Mouse (Mus musculus) embryonic fibroblast, embryonic 13.5 days (primary cell): Measurements from ENCODE around the gene 2210407C18Rik. TPM values are rescaled to one million over a fixed set of nuclear protein-coding genes. Genes with fewer than 3 reads are reported as not detected.
A peak's percentile ranks its signal among the peaks of the same experiment; 100 is the strongest.

Source experiments
- H3K27ac ChIP-seq: 2 replicates; pipeline ENCODE4 v1.5.1; 2012; ENCODE audit warnings: low read length, control low read depth, inconsistent platforms; ENCODE audit not compliant: insufficient read depth
- H3K4me1 ChIP-seq: 2 replicates; pipeline ENCODE4 v1.6.1; 2011; ENCODE audit warnings: low read length; ENCODE audit not compliant: control insufficient read depth, insufficient read depth
- H3K4me3 ChIP-seq: 2 replicates; pipeline ENCODE4 v1.5.1; 2011; ENCODE audit warnings: mild to moderate bottlenecking, control low read depth, low read length; ENCODE audit not compliant: insufficient read depth
- CTCF ChIP-seq: IDR thresholded peaks from 2 replicates; pipeline ENCODE4 v1.5.1; 2011; ENCODE audit warnings: mild to moderate bottlenecking, control low read depth, low read length, moderate library complexity, borderline replicate concordance; ENCODE audit not compliant: insufficient read depth
- POLR2A ChIP-seq: IDR thresholded peaks from 2 replicates; pipeline ENCODE4 v1.6.1; 2011; ENCODE audit warnings: low read depth, mild to moderate bottlenecking, control low read depth, low read length, moderate library complexity
- polyA plus RNA-seq: library from polyadenylated mRNA; stranded (reverse); fragments of >200 nt; gene quantifications from 2 replicates; pipeline ENCODE4 v1.2.4, GENCODE M21; 2011; ENCODE audit warnings: low read depth; ENCODE audit not compliant: missing spikeins, insufficient read length

2210407C18Rik gene
- polyA plus RNA-seq, 1 experiment: not detected

GRCm38 (mm10) chr11:58602062-58602461, 13.8 kb downstream of the 2210407C18Rik start:
- TF ChIP-seq POLR2A (no peak), CTCF (no peak)
- H3K27ac ChIP-seq: no peak overlapping the region
- no peaks in the 10 kb centered on the region for H3K4me1 ChIP-seq
- H3K4me3 ChIP-seq: no peak overlapping the region

- Histone ChIP-seq H3K4me3 (no peak overlapping the region), H3K4me1 (no peaks in the 10 kb centered on the region), H3K27ac (no peak overlapping the region)
- TF ChIP-seq CTCF: no peak
- TF ChIP-seq POLR2A: no peak
Measured at GRCm38 (mm10) chr11:58597837-58598236, 18.0 kb downstream of the 2210407C18Rik start.

- H3K4me3 ChIP-seq: no peak within 1 kb of the TSS
- no peaks in the 10 kb centered on the region for H3K4me1 ChIP-seq
- TF ChIP-seq CTCF (no peak), POLR2A (no peak)
- H3K27ac ChIP-seq: no peak within 1 kb of the TSS
Measured at GRCm38 (mm10) chr11:58594814-58595213, 21.1 kb downstream of the 2210407C18Rik start, which contains the start of gene Olfr324. TSS of gene Olfr324 (plus strand) at chr11:58595114.

GRCm38 (mm10) chr11:58588620-58589250, 27.1 kb downstream of the 2210407C18Rik start:
- Histone ChIP-seq H3K4me1 (no peaks in the 10 kb centered on the region), H3K27ac (no peak overlapping the region), H3K4me3 (no peak overlapping the region)
- no peak for TF ChIP-seq POLR2A
- no peak for TF ChIP-seq CTCF

GRCm38 (mm10) chr11:58587898-58588348, 28.0 kb downstream of the 2210407C18Rik start:
- TF ChIP-seq POLR2A: no peak
- TF ChIP-seq CTCF: 0 out of 2 replicates have a peak, but pooled peaks have one; percentile 9
- H3K4me1 ChIP-seq: no peaks in the 10 kb centered on the region
- H3K27ac ChIP-seq: no peak overlapping the region
- H3K4me3 ChIP-seq: no peak overlapping the region

- Histone ChIP-seq H3K4me1 (no peaks in the 10 kb centered on the region), H3K4me3 (no peak overlapping the region), H3K27ac (no peak overlapping the region)
- TF ChIP-seq CTCF (no peak), POLR2A (no peak)
Measured at GRCm38 (mm10) chr11:58578636-58579035, 37.2 kb downstream of the 2210407C18Rik start.

- H3K4me3 ChIP-seq: no peak within 1 kb of the TSS
- H3K4me1 ChIP-seq: no peaks in the 10 kb centered on the region
- no peak within 1 kb of the TSS for H3K27ac ChIP-seq
- TF ChIP-seq POLR2A: no peak
- TF ChIP-seq CTCF: no peak
Measured at GRCm38 (mm10) chr11:58577430-58577829, 38.4 kb downstream of the 2210407C18Rik start, which contains the start of gene Olfr325. TSS of gene Olfr325 (plus strand) at chr11:58577730.

GRCm38 (mm10) chr11:58570405-58570804, 45.5 kb downstream of the 2210407C18Rik start, which contains the start of gene Olfr224:
TSS of gene Olfr224 (minus strand) at chr11:58570553.
- Histone ChIP-seq H3K27ac (no peak within 1 kb of the TSS), H3K4me3 (no peak within 1 kb of the TSS), H3K4me1 (no peaks in the 10 kb centered on the region)
- TF ChIP-seq CTCF (no peak), POLR2A (no peak)

Other genes with a start within 250 kb of the 2210407C18Rik start
- gene Lypd8, start 237.0 kb downstream of the 2210407C18Rik start, polyA plus RNA-seq: not detected in 2 replicates
- not detected in 2 replicates for gene 1810065E05Rik, start 195.0 kb downstream of the 2210407C18Rik start, polyA plus RNA-seq
- gene Gm12253, start 183.5 kb downstream of the 2210407C18Rik start, polyA plus RNA-seq: not detected in 2 replicates
- not detected in 2 replicates for gene Lypd9, start 163.2 kb downstream of the 2210407C18Rik start, polyA plus RNA-seq
- gene Olfr30, start 153.8 kb downstream of the 2210407C18Rik start, polyA plus RNA-seq: not detected in 2 replicates
- not detected in 2 replicates for gene Olfr332, start 123.5 kb downstream of the 2210407C18Rik start, polyA plus RNA-seq
- gene Olfr331, start 113.5 kb downstream of the 2210407C18Rik start, polyA plus RNA-seq: not detected in 2 replicates
- gene Olfr330, start 81.2 kb downstream of the 2210407C18Rik start, polyA plus RNA-seq: not detected in 2 replicates
- not detected in 2 replicates for gene Olfr329-ps, start 69.7 kb downstream of the 2210407C18Rik start, polyA plus RNA-seq
- gene Olfr328, start 60.4 kb downstream of the 2210407C18Rik start, polyA plus RNA-seq: not detected in 2 replicates
- gene Olfr224, start 45.5 kb downstream of the 2210407C18Rik start, polyA plus RNA-seq: not detected in 2 replicates
- not detected in 2 replicates for gene Olfr325, start 38.3 kb downstream of the 2210407C18Rik start, polyA plus RNA-seq
- not detected in 2 replicates for gene Olfr324, start 21.0 kb downstream of the 2210407C18Rik start, polyA plus RNA-seq
- not detected in 2 replicates for gene Olfr323, start 14.4 kb upstream of the 2210407C18Rik start, polyA plus RNA-seq
- not detected in 2 replicates for gene Trim58, start 24.4 kb upstream of the 2210407C18Rik start, polyA plus RNA-seq
- gene Olfr322, start 42.7 kb upstream of the 2210407C18Rik start, polyA plus RNA-seq: not detected in 2 replicates
- gene Olfr320, start 65.0 kb upstream of the 2210407C18Rik start, polyA plus RNA-seq: not detected in 2 replicates
- gene Olfr319, start 83.1 kb upstream of the 2210407C18Rik start, polyA plus RNA-seq: not detected in 2 replicates
- gene Olfr318, start 107.9 kb upstream of the 2210407C18Rik start, polyA plus RNA-seq: not detected in 2 replicates
- not detected in 2 replicates for gene Olfr317, start 123.1 kb upstream of the 2210407C18Rik start, polyA plus RNA-seq
- gene Olfr316, start 136.7 kb upstream of the 2210407C18Rik start, polyA plus RNA-seq: not detected in 2 replicates
- not detected in 2 replicates for gene Olfr315, start 157.1 kb upstream of the 2210407C18Rik start, polyA plus RNA-seq
- gene Olfr314, start 166.9 kb upstream of the 2210407C18Rik start, polyA plus RNA-seq: not detected in 2 replicates
- gene Fam183b, start 185.9 kb upstream of the 2210407C18Rik start, polyA plus RNA-seq: not detected in 2 replicates
- not detected in 2 replicates for gene Olfr313, start 198.9 kb upstream of the 2210407C18Rik start, polyA plus RNA-seq
- gene Olfr312, start 213.2 kb upstream of the 2210407C18Rik start, polyA plus RNA-seq: not detected in 2 replicates
- not detected in 2 replicates for gene Olfr311, start 223.2 kb upstream of the 2210407C18Rik start, polyA plus RNA-seq
- 5.4 and 6.8 TPM in 2 replicates for gene Gm12258, start 231.1 kb upstream of the 2210407C18Rik start, polyA plus RNA-seq